Mouse (Mus musculus): ENCODE measurements at regions not wholly inside any gene's neighbourhood (a gene's known extent, or its start where the extent isn't known, plus 50 kb on each side); places are given as distances from the start of the nearest gene placed in this dataset.

GRCm38 (mm10) chr6:148554463-148554862 lies 110.3 kb upstream of the Tmtc1 start:
- TF ChIP-seq POLR2A (IDR thresholded peaks at IDR 0.05; ENCODE audit: low read depth, low read length) (no peak), EP300 (IDR thresholded peaks at IDR 0.05; ENCODE audit: low read length) (no peak), JUN (IDR thresholded peaks at IDR 0.05; ENCODE audit: insufficient read depth, low read depth, low read length) (no peak), CTCF (conservative IDR thresholded peaks at IDR 0.05 in 1 of 2, IDR thresholded peaks at IDR 0.05 in 1 of 2; ENCODE audit: low read depth in 2 of 2, low read length in 2 of 2) (no peak), JUND (conservative IDR thresholded peaks at IDR 0.05; ENCODE audit: low read depth, low read length) (no peak), NELFE (IDR thresholded peaks at IDR 0.05; ENCODE audit: low read depth, low read length) (no peak), ZC3H11A (IDR thresholded peaks at IDR 0.05; ENCODE audit: low read depth, low read length) (no peak), USF2 (conservative IDR thresholded peaks at IDR 0.05; ENCODE audit: low read depth, low read length) (no peak), RAD21 (IDR thresholded peaks at IDR 0.05; ENCODE audit: low read depth, low read length) (no peak)
